Mouse (Mus musculus) spleen, adult 2 months (tissue): ENCODE data around the gene BC024978.

ENCODE experiments used
- CTCF ChIP-seq: fragments of 200-500 bp; IDR thresholded peaks from 2 replicates; pipeline ENCODE4 v1.5.1; 2011; ENCODE audit warnings: mild to moderate bottlenecking, inconsistent platforms; ENCODE audit not compliant: insufficient read depth, insufficient read length, insufficient replicate concordance; ENCODE audit errors: extremely low read depth
- POLR2A ChIP-seq: fragments of 200-500 bp; IDR thresholded peaks from 2 replicates; pipeline ENCODE4 v1.6.1; 2011; ENCODE audit warnings: low read depth, low read length, inconsistent platforms

DNA sequence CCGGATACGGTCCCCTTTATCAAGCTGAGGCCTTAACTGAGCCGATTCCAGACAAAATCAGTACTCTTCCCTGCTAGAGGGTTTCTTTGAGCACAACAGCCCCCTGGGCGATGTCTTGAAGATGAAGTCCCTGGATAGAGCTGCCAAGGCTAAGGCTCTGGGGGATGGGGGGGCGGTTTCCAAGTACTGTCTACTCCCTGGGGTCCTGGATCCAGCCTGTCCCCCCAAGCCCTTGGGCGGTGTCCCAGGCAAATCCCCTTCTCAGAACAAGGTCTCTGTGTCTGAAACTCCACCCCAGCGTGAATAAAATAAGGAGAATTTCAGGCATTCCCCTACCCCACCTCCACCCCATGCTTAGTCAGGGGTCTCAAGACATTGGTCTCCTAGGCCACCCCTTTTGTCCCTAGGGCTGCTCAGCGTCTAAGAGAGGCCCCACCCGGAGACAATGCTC is 63.7 kb downstream of the BC024978 start:
- TF ChIP-seq CTCF: no peak
- no peak for TF ChIP-seq POLR2A
